Mouse (Mus musculus) liver, embryonic 15.5 days (tissue): ENCODE measurements around the gene Soga3. TPM values are rescaled to one million over a fixed set of nuclear protein-coding genes. Genes with fewer than 3 reads are reported as not detected.

ENCODE experiments used
- ATAC-seq: fragments of 200-750 bp; cut with Nextera tagmentation; 2 replicates; pipeline ENCODE4 v1.8.0; 2017; ENCODE audit warnings: moderate number of reproducible peaks, mild to moderate bottlenecking, moderate library complexity; ENCODE audit not compliant: insufficient read depth
- H3K27ac ChIP-seq: fragments of 300-500 bp; sonication (generic); replicated peaks from 2 replicates; pipeline ENCODE4 v1.5.1; 2015; ENCODE audit warnings: mild to moderate bottlenecking, inconsistent platforms
- H3K27me3 ChIP-seq: fragments of 300-500 bp; sonication (generic); 2 replicates; pipeline ENCODE4 v1.6.1; 2015; ENCODE audit warnings: mild to moderate bottlenecking, inconsistent platforms
- H3K36me3 ChIP-seq: fragments of 300-500 bp; sonication (generic); replicated peaks from 2 replicates; pipeline ENCODE4 v1.6.1; 2015; ENCODE audit warnings: moderate library complexity, mild to moderate bottlenecking, inconsistent platforms
- H3K4me1 ChIP-seq: fragments of 300-500 bp; sonication (generic); replicated peaks from 2 replicates; pipeline ENCODE4 v1.6.1; 2015; ENCODE audit warnings: inconsistent platforms
- H3K4me2 ChIP-seq: fragments of 300-500 bp; sonication (generic); 2 replicates; pipeline ENCODE4 v1.6.1; 2015; ENCODE audit warnings: moderate library complexity, mild to moderate bottlenecking, inconsistent platforms
- H3K4me3 ChIP-seq: fragments of 300-500 bp; sonication (generic); replicated peaks from 2 replicates; pipeline ENCODE4 v1.5.1; 2015; ENCODE audit warnings: mild to moderate bottlenecking, inconsistent platforms
- H3K9ac ChIP-seq: fragments of 300-500 bp; sonication (generic); 2 replicates; pipeline ENCODE4 v1.6.1; 2015; ENCODE audit warnings: moderate library complexity, mild to moderate bottlenecking, inconsistent platforms
- H3K9me3 ChIP-seq: fragments of 300-500 bp; sonication (generic); replicated peaks from 2 replicates; pipeline ENCODE4 v1.6.1; 2016; ENCODE audit warnings: inconsistent platforms
- WGBS: fragments of 180-500 bp; shearing (Covaris S2); methylation state at CpG from one replicate; pipeline ENCODE4 v1.1.7; 2015; ENCODE audit warnings: mixed read lengths; ENCODE audit not compliant: insufficient replicate concordance; 5-methylcytosine and 5-hydroxymethylcytosine counted together
- polyA plus RNA-seq: library from polyadenylated mRNA; unstranded; fragments of >200 nt; fragmentation: Nextera tagmentation; extraction: Ambion mirVana; gene quantifications from 2 replicates; pipeline ENCODE4 v1.2.1, GENCODE M21; 2015

Soga3 gene
- 0.08 and 0.10 TPM in 2 replicates for polyA plus RNA-seq

- Histone ChIP-seq H3K4me2 (no peak within 1 kb of the TSS), H3K4me1 (0 out of 2 replicates have a peak, but pooled peaks cover 9% of the 10 kb centered on the region), H3K27ac (no peak within 1 kb of the TSS), H3K9ac (no peak within 1 kb of the TSS), H3K4me3 (no peak within 1 kb of the TSS), H3K9me3 (no peaks in the 10 kb centered on the region), H3K36me3 (no peaks in the 10 kb centered on the region), H3K27me3 (peaks cover 63% of the 10 kb centered on the region)
- WGBS: 1% methylated on average over 34 of the region's 34 CpGs
- ATAC-seq: no peak
Observed at GRCm38 (mm10) chr10:29143566-29144335, at the start of gene Soga3. Soga3 (plus strand) TSS chr10:29143839.

- H3K4me2 ChIP-seq: no peak overlapping the region
Observed at GRCm38 (mm10) chr10:29106962-29107361, 36.7 kb upstream of the Soga3 start.

GRCm38 (mm10) chr10:29142556-29143105 is 1.0 kb upstream of the Soga3 start:
- no peaks in the 10 kb centered on the region for H3K36me3 ChIP-seq
- no peak overlapping the region for H3K9ac ChIP-seq
- 17% methylated on average over 7 of the region's 7 CpGs for WGBS
- no peak overlapping the region for H3K4me2 ChIP-seq
- H3K4me1 ChIP-seq: 0 out of 2 replicates have a peak, but pooled peaks cover 7% of the 10 kb centered on the region
- no peak for ATAC-seq
- H3K27me3 ChIP-seq: peaks cover 51% of the 10 kb centered on the region
- H3K9me3 ChIP-seq: no peaks in the 10 kb centered on the region
- H3K27ac ChIP-seq: no peak overlapping the region
- no peak overlapping the region for H3K4me3 ChIP-seq

More at GRCm38 (mm10) chr10:29106962-29107361, 36.7 kb upstream of the Soga3 start:
- Histone ChIP-seq H3K27ac (no peak overlapping the region), H3K4me1 (no peaks in the 10 kb centered on the region), H3K36me3 (no peaks in the 10 kb centered on the region), H3K9me3 (no peaks in the 10 kb centered on the region), H3K27me3 (no peaks in the 10 kb centered on the region), H3K9ac (no peak overlapping the region), H3K4me3 (no peak overlapping the region)
- no peak for ATAC-seq
- WGBS: 13% methylated on average over 4 of the region's 4 CpGs

- Histone ChIP-seq H3K4me1 (0 out of 2 replicates have a peak, but pooled peaks cover 9% of the 10 kb centered on the region), H3K9me3 (no peaks in the 10 kb centered on the region), H3K9ac (no peak overlapping the region), H3K4me3 (no peak overlapping the region), H3K27me3 (peaks cover 69% of the 10 kb centered on the region), H3K27ac (no peak overlapping the region), H3K36me3 (no peaks in the 10 kb centered on the region), H3K4me2 (no peak overlapping the region)
- WGBS: 21% methylated on average over 9 of the region's 12 CpGs
- no peak for ATAC-seq
Observed at GRCm38 (mm10) chr10:29144612-29145405, 1.2 kb downstream of the Soga3 start.

- H3K27me3 ChIP-seq: peaks cover 69% of the 10 kb centered on the region
- no peak for ATAC-seq
- no peaks in the 10 kb centered on the region for H3K9me3 ChIP-seq
- peak overlapping the region; percentile 62 for H3K4me2 ChIP-seq
- H3K4me3 ChIP-seq: peak overlapping the region; percentile 37
- H3K36me3 ChIP-seq: no peaks in the 10 kb centered on the region
- no peak overlapping the region for H3K9ac ChIP-seq
- 2% methylated on average over 22 of the region's 22 CpGs for WGBS
- H3K27ac ChIP-seq: no peak overlapping the region
- H3K4me1 ChIP-seq: 0 out of 2 replicates have a peak, but pooled peaks cover 9% of the 10 kb centered on the region
Observed at GRCm38 (mm10) chr10:29146198-29146857, 2.7 kb downstream of the Soga3 start.

- Histone ChIP-seq H3K4me3 (peak overlapping the region; percentile 37), H3K4me2 (peak overlapping the region; percentile 62), H3K9ac (no peak overlapping the region), H3K36me3 (no peaks in the 10 kb centered on the region), H3K4me1 (0 out of 2 replicates have a peak, but pooled peaks cover 9% of the 10 kb centered on the region), H3K27ac (no peak overlapping the region), H3K9me3 (no peaks in the 10 kb centered on the region), H3K27me3 (peaks cover 69% of the 10 kb centered on the region)
- 1% methylated on average over 63 of the region's 65 CpGs for WGBS
- peak; percentile 70 for ATAC-seq
Observed at GRCm38 (mm10) chr10:29146858-29147640, 3.4 kb downstream of the Soga3 start.

- H3K27ac ChIP-seq: no peak overlapping the region
- 1% methylated on average over 12 of the region's 12 CpGs for WGBS
- no peak overlapping the region for H3K9ac ChIP-seq
- no peak for ATAC-seq
- peak overlapping the region; percentile 37 for H3K4me3 ChIP-seq
- H3K4me2 ChIP-seq: peak overlapping the region; percentile 62
- peaks cover 64% of the 10 kb centered on the region for H3K27me3 ChIP-seq
- H3K4me1 ChIP-seq: 0 out of 2 replicates have a peak, but pooled peaks cover 9% of the 10 kb centered on the region
- H3K9me3 ChIP-seq: no peaks in the 10 kb centered on the region
- H3K36me3 ChIP-seq: no peaks in the 10 kb centered on the region
Observed at GRCm38 (mm10) chr10:29147641-29147990, 4.0 kb downstream of the Soga3 start.

GRCm38 (mm10) chr10:29148076-29148475 is 4.4 kb downstream of the Soga3 start:
- ATAC-seq: no peak
- H3K27me3 ChIP-seq: peaks cover 62% of the 10 kb centered on the region
- no peak overlapping the region for H3K9ac ChIP-seq
- no peaks in the 10 kb centered on the region for H3K36me3 ChIP-seq
- no peak overlapping the region for H3K4me3 ChIP-seq
- H3K4me1 ChIP-seq: 0 out of 2 replicates have a peak, but pooled peaks cover 9% of the 10 kb centered on the region
- H3K9me3 ChIP-seq: no peaks in the 10 kb centered on the region
- WGBS: 5% methylated on average over 21 of the region's 21 CpGs
- H3K4me2 ChIP-seq: peak overlapping the region; percentile 62; the same call in 1 of the 2 replicates
- no peak overlapping the region for H3K27ac ChIP-seq

- no peak overlapping the region for H3K27ac ChIP-seq
- H3K4me2 ChIP-seq: no peak overlapping the region
- no peak overlapping the region for H3K9ac ChIP-seq
- ATAC-seq: no peak
- no peaks in the 10 kb centered on the region for H3K36me3 ChIP-seq
- H3K9me3 ChIP-seq: no peaks in the 10 kb centered on the region
- H3K4me3 ChIP-seq: no peak overlapping the region
- WGBS: 60% methylated on average over 3 of the region's 3 CpGs
- H3K27me3 ChIP-seq: no peaks in the 10 kb centered on the region
- no peaks in the 10 kb centered on the region for H3K4me1 ChIP-seq
Observed at GRCm38 (mm10) chr10:29155304-29155703, 11.7 kb downstream of the Soga3 start.

GRCm38 (mm10) chr10:29161664-29162063 is 18.0 kb downstream of the Soga3 start:
- Histone ChIP-seq H3K9ac (no peak overlapping the region), H3K9me3 (no peaks in the 10 kb centered on the region), H3K4me3 (no peak overlapping the region), H3K27ac (no peak overlapping the region), H3K36me3 (no peaks in the 10 kb centered on the region), H3K27me3 (no peaks in the 10 kb centered on the region), H3K4me2 (no peak overlapping the region), H3K4me1 (no peaks in the 10 kb centered on the region)
- WGBS: 50% methylated on average over 2 of the region's 2 CpGs
- no peak for ATAC-seq
